Mouse (Mus musculus) forebrain, embryonic 16.5 days (tissue): Measurements from ENCODE around the gene Ethe1. TPM values are rescaled to one million over a fixed set of nuclear protein-coding genes. Genes with fewer than 3 reads are reported as not detected.
A peak's percentile ranks its signal among the peaks of the same experiment; 100 is the strongest.

ENCODE experiments used
- ATAC-seq: fragments of 200-750 bp; cut with Nextera tagmentation; 2 replicates; pipeline ENCODE4 v1.8.0; 2017; ENCODE audit warnings: mild to moderate bottlenecking, moderate library complexity
- H3K27ac ChIP-seq: fragments of 300-500 bp; sonication (generic); 2 replicates; pipeline ENCODE4 v1.5.1; 2014; ENCODE audit warnings: low read length, control low read depth
- H3K27me3 ChIP-seq: fragments of 300-500 bp; sonication (generic); replicated peaks from 2 replicates; pipeline ENCODE4 v1.6.1; 2014; ENCODE audit warnings: low read length; ENCODE audit not compliant: control insufficient read depth, insufficient read depth
- H3K36me3 ChIP-seq: fragments of 300-500 bp; sonication (generic); 2 replicates; pipeline ENCODE4 v1.6.1; 2014; ENCODE audit not compliant: control insufficient read depth, insufficient read depth
- H3K4me1 ChIP-seq: fragments of 300-500 bp; sonication (generic); replicated peaks from 2 replicates; pipeline ENCODE4 v1.6.1; 2014; ENCODE audit warnings: low read length; ENCODE audit not compliant: control insufficient read depth, insufficient read depth
- H3K4me2 ChIP-seq: fragments of 300-500 bp; sonication (generic); 2 replicates; pipeline ENCODE4 v1.6.1; 2014; ENCODE audit warnings: mild to moderate bottlenecking, low read length, control low read depth
- H3K4me3 ChIP-seq: fragments of 300-500 bp; sonication (generic); replicated peaks from 2 replicates; pipeline ENCODE4 v1.5.1; 2014; ENCODE audit warnings: mild to moderate bottlenecking, low read length, control low read depth
- H3K9ac ChIP-seq: fragments of 300-500 bp; sonication (generic); replicated peaks from 2 replicates; pipeline ENCODE4 v1.6.1; 2014; ENCODE audit warnings: low read depth, low read length, control low read depth
- H3K9me3 ChIP-seq: fragments of 300-500 bp; sonication (generic); 2 replicates; pipeline ENCODE4 v1.6.1; 2016; ENCODE audit warnings: low read length; ENCODE audit not compliant: control insufficient read depth
- WGBS: fragments of 180-500 bp; shearing (Covaris S2); extraction: QIAGEN DNeasy Blood & Tissue Kit; methylation state at CpG from one replicate; pipeline ENCODE4 v1.1.7; 2014; 5-methylcytosine and 5-hydroxymethylcytosine counted together
- polyA plus RNA-seq: library from polyadenylated mRNA; unstranded; fragments of >200 nt; fragmentation: Nextera tagmentation; extraction: Ambion mirVana; gene quantifications from 2 replicates; pipeline ENCODE4 v1.2.1, GENCODE M21; 2015

Gene Ethe1
- polyA plus RNA-seq, 1 experiment from 2014 or later = 23.3 TPM

GRCm38 (mm10) chr7:24638026-24638856 lies 50.9 kb downstream of the Ethe1 start:
- Histone ChIP-seq H3K9ac (0 out of 2 replicates have a peak overlapping the region, but pooled peaks have one; percentile 12), H3K4me1 (peaks cover 9% of the 10 kb centered on the region), H3K27ac (no peak overlapping the region), H3K4me3 (peak overlapping the region; percentile 42), H3K4me2 (peak overlapping the region; percentile 70), H3K27me3 (peaks cover 41% of the 10 kb centered on the region), H3K9me3 (no peaks in the 10 kb centered on the region), H3K36me3 (no peaks in the 10 kb centered on the region)
- peak; percentile 40; the same call in 1 of the 2 replicates for ATAC-seq
- WGBS = 2% methylated on average over 35 of the region's 35 CpGs

DNA sequence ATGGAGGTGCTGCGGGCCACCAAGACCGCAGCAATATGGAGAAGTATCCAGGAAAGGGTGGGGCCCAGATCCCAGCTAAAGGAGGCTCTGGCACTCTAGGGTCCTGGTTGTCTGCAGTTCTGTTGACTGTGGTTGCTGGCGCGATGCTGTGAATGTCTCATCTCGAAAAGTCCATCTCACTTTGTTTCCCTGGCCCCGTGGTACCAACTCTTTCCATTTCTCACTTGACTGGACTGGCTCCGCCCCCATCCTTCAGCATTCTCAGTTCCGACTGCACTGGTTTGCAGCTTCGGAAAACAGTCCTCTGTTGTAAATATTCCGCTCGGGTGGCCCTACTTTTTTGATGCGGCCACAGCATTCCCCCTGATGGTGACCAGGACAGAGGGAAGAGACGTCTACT lies 53.1 kb downstream of the Ethe1 start:
- peaks cover 41% of the 10 kb centered on the region for H3K27me3 ChIP-seq
- WGBS = 62% methylated on average over 13 of the region's 13 CpGs
- H3K9ac ChIP-seq = no peak overlapping the region
- H3K4me3 ChIP-seq = no peak overlapping the region
- no peak overlapping the region for H3K27ac ChIP-seq
- H3K4me2 ChIP-seq = no peak overlapping the region
- peaks cover 9% of the 10 kb centered on the region for H3K4me1 ChIP-seq
- H3K9me3 ChIP-seq = no peaks in the 10 kb centered on the region
- no peak for ATAC-seq
- no peaks in the 10 kb centered on the region for H3K36me3 ChIP-seq

DNA sequence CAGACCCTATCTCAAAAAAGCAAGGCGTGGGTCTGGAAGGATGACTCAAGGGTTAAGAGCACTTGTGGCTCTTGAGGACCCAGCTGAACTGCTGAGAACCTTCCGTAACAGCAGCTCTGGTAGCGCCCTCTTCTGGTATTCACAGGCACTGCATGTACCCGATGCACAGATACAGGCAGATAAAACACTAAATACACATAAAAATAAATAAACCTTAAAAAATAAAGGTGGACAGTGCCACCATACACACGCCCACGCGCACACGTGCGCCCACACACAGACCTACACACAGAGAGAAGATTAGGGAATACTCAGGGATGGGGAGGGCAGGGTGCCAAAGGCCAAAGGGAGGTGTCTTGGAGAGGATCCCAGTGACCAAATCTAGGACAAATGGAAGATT lies 55.1 kb downstream of the Ethe1 start:
- Histone ChIP-seq H3K9ac (no peak overlapping the region), H3K4me3 (no peak overlapping the region), H3K27me3 (peaks cover 29% of the 10 kb centered on the region), H3K27ac (no peak overlapping the region), H3K36me3 (no peaks in the 10 kb centered on the region), H3K4me1 (peaks cover 9% of the 10 kb centered on the region), H3K4me2 (no peak overlapping the region), H3K9me3 (no peaks in the 10 kb centered on the region)
- WGBS = 11% methylated on average over 9 of the region's 9 CpGs
- no peak for ATAC-seq

- no peak for ATAC-seq
- peaks cover 12% of the 10 kb centered on the region; the same call in 1 of the 2 replicates for H3K27me3 ChIP-seq
- no peaks in the 10 kb centered on the region for H3K4me1 ChIP-seq
- no peak overlapping the region for H3K27ac ChIP-seq
- H3K4me3 ChIP-seq = no peak overlapping the region
- no peaks in the 10 kb centered on the region for H3K36me3 ChIP-seq
- WGBS = 88% methylated on average over 6 of the region's 6 CpGs
- H3K9me3 ChIP-seq = no peaks in the 10 kb centered on the region
- no peak overlapping the region for H3K9ac ChIP-seq
- H3K4me2 ChIP-seq = no peak overlapping the region
Observed at GRCm38 (mm10) chr7:24644492-24644891, 57.1 kb downstream of the Ethe1 start.

- Histone ChIP-seq H3K36me3 (no peaks in the 10 kb centered on the region), H3K4me2 (no peak overlapping the region), H3K9me3 (no peaks in the 10 kb centered on the region), H3K4me1 (no peaks in the 10 kb centered on the region), H3K27ac (no peak overlapping the region), H3K27me3 (peaks cover 7% of the 10 kb centered on the region; the same call in 1 of the 2 replicates), H3K4me3 (no peak overlapping the region), H3K9ac (no peak overlapping the region)
- 76% methylated on average over 7 of the region's 7 CpGs for WGBS
- no peak for ATAC-seq
Observed at GRCm38 (mm10) chr7:24644996-24645395, 57.7 kb downstream of the Ethe1 start.

- H3K9me3 ChIP-seq = no peaks in the 10 kb centered on the region
- WGBS = 81% methylated on average over 7 of the region's 7 CpGs
- no peaks in the 10 kb centered on the region for H3K27me3 ChIP-seq
- ATAC-seq = no peak
- no peak overlapping the region for H3K9ac ChIP-seq
- H3K4me2 ChIP-seq = no peak overlapping the region
- no peak overlapping the region for H3K4me3 ChIP-seq
- no peak overlapping the region for H3K27ac ChIP-seq
- H3K36me3 ChIP-seq = no peaks in the 10 kb centered on the region
- H3K4me1 ChIP-seq = no peaks in the 10 kb centered on the region
Observed at GRCm38 (mm10) chr7:24646486-24646885, 59.1 kb downstream of the Ethe1 start.

DNA sequence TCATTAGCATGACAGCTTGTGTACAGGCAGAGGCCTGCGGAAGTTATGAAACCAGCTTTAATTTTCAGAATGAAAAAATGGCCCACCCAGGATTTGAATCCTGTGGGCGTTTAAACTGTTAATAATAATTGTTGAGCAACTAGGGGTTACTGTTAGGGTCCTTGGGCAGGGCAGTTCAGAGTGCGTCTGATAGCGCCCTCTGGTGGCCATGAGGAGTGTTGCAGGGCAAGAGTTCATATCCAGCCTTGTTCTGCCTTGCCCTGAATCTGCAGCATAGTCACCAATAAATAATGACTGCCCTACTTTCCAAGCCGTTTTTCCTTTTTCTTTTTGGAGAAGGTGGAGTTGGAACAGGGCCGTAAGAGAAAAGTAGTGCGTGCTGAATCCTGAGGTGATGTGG lies 66.3 kb downstream of the Ethe1 start:
- no peak for ATAC-seq
- H3K4me2 ChIP-seq = no peak overlapping the region
- H3K9ac ChIP-seq = no peak overlapping the region
- no peaks in the 10 kb centered on the region for H3K4me1 ChIP-seq
- H3K27ac ChIP-seq = no peak overlapping the region
- no peaks in the 10 kb centered on the region for H3K27me3 ChIP-seq
- no peaks in the 10 kb centered on the region for H3K9me3 ChIP-seq
- WGBS = 23% methylated on average over 7 of the region's 7 CpGs
- H3K4me3 ChIP-seq = no peak overlapping the region
- no peaks in the 10 kb centered on the region for H3K36me3 ChIP-seq

Other genes starting within 250 kb of the Ethe1 start
- gene Lypd5, start 238.3 kb upstream of the Ethe1 start, polyA plus RNA-seq = not detected in 2 replicates
- gene Kcnn4, start 217.3 kb upstream of the Ethe1 start, polyA plus RNA-seq = 0.63 and 0.80 TPM in 2 replicates
- gene Smg9, start 187.9 kb upstream of the Ethe1 start, polyA plus RNA-seq = 30.3 and 35.2 TPM in 2 replicates
- not detected in 2 replicates for gene Irgc1, start 135.2 kb upstream of the Ethe1 start, polyA plus RNA-seq
- 2.1 and 2.3 TPM in 2 replicates for gene Plaur, start 125.1 kb upstream of the Ethe1 start, polyA plus RNA-seq
- gene Cadm4, start 105.5 kb upstream of the Ethe1 start, polyA plus RNA-seq = 67.8 and 86.8 TPM in 2 replicates
- gene Zfp428, start 80.5 kb upstream of the Ethe1 start, polyA plus RNA-seq = 267 and 282 TPM in 2 replicates
- gene AC161166.1, start 75.1 kb upstream of the Ethe1 start, polyA plus RNA-seq = 1.2 and 1.9 TPM in 2 replicates
- 26.4 and 26.5 TPM in 2 replicates for gene Irgq, start 56.9 kb upstream of the Ethe1 start, polyA plus RNA-seq
- not detected in 2 replicates for gene Pinlyp, start 41.4 kb upstream of the Ethe1 start, polyA plus RNA-seq
- 79.8 and 80.2 TPM in 2 replicates for gene Xrcc1, start 41.3 kb upstream of the Ethe1 start, polyA plus RNA-seq
- gene Zfp575, start 98 bp downstream of the Ethe1 start, polyA plus RNA-seq = 9.9 and 11.7 TPM in 2 replicates
- not detected in 2 replicates for gene Phldb3, start 23.2 kb downstream of the Ethe1 start, polyA plus RNA-seq
- gene Lypd3, start 49.0 kb downstream of the Ethe1 start, polyA plus RNA-seq = 0.29 and 0.58 TPM in 2 replicates
- gene Tex101, start 89.1 kb downstream of the Ethe1 start, polyA plus RNA-seq = not detected in 2 replicates
- not detected in 2 replicates for gene BC049730, start 121.7 kb downstream of the Ethe1 start, polyA plus RNA-seq
- gene Gm4763, start 139.4 kb downstream of the Ethe1 start, polyA plus RNA-seq = not detected in 2 replicates
- 0.23 TPM in 1 of 2 replicates, not detected in the other for gene Cd177, start 172.8 kb downstream of the Ethe1 start, polyA plus RNA-seq
- gene Ceacam10, start 189.7 kb downstream of the Ethe1 start, polyA plus RNA-seq = not detected in 2 replicates